Mouse (Mus musculus) erythroblast, adult 5-6 weeks (primary cell): ENCODE data around the gene Nrxn2. TPM values are rescaled to one million over a fixed set of nuclear protein-coding genes. Genes with fewer than 3 reads are reported as not detected.

ENCODE experiments used
- ATAC-seq: replicated peaks from 2 replicates; pipeline ENCODE4 v1.8.0; 2016; ENCODE audit warnings: moderate number of reproducible peaks, mild to moderate bottlenecking, moderate TSS enrichment, inconsistent platforms; ENCODE audit not compliant: poor library complexity, low FRiP score, severe bottlenecking
- total RNA-seq, 2 experiments: library from RNA; stranded (forward) in 1 of 2; stranded (reverse) in 1 of 2; fragments of 150-400 nt in 1 of 2; fragments of 200-764, 138-1000 nt in 1 of 2; gene quantifications; 2 replicates each; pipeline versions ENCODE4 v1.2.3 to v1.2.4; 2015 to 2017; ENCODE audit warnings: low replicate concordance in 2 of 2

Gene Nrxn2
- total RNA-seq, 2 experiments from 2014 or later: not detected

- no peak for ATAC-seq
Measured at GRCm38 (mm10) chr19:6485059-6485630, 66.6 kb downstream of the Nrxn2 start.

GRCm38 (mm10) chr19:6489030-6489429, 70.5 kb downstream of the Nrxn2 start:
- peak; percentile 52; the same call in 1 of the 2 replicates for ATAC-seq

- no peak for ATAC-seq
Measured at GRCm38 (mm10) chr19:6491538-6491937, 73.0 kb downstream of the Nrxn2 start.

- ATAC-seq: no peak
Measured at GRCm38 (mm10) chr19:6492124-6492523, 73.6 kb downstream of the Nrxn2 start.

GRCm38 (mm10) chr19:6493219-6493618, 74.7 kb downstream of the Nrxn2 start:
- no peak for ATAC-seq

- no peak for ATAC-seq
Measured at GRCm38 (mm10) chr19:6494032-6494431, 75.5 kb downstream of the Nrxn2 start.

GRCm38 (mm10) chr19:6494504-6495170, 76.1 kb downstream of the Nrxn2 start:
- no peak for ATAC-seq

GRCm38 (mm10) chr19:6495714-6496113, 77.2 kb downstream of the Nrxn2 start:
- ATAC-seq: no peak

GRCm38 (mm10) chr19:6496462-6497149, 78.1 kb downstream of the Nrxn2 start:
- ATAC-seq: no peak

- ATAC-seq: no peak
Measured at GRCm38 (mm10) chr19:6497150-6497801, 78.7 kb downstream of the Nrxn2 start.

- ATAC-seq: no peak
Measured at GRCm38 (mm10) chr19:6497803-6498202, 79.3 kb downstream of the Nrxn2 start.

GRCm38 (mm10) chr19:6498350-6499131, 80.0 kb downstream of the Nrxn2 start:
- no peak for ATAC-seq

GRCm38 (mm10) chr19:6499860-6500635, 81.5 kb downstream of the Nrxn2 start:
- no peak for ATAC-seq

GRCm38 (mm10) chr19:6500636-6501025, 82.1 kb downstream of the Nrxn2 start:
- ATAC-seq: no peak

- no peak for ATAC-seq
Measured at GRCm38 (mm10) chr19:6502035-6502541, 83.6 kb downstream of the Nrxn2 start.

- no peak for ATAC-seq
Measured at GRCm38 (mm10) chr19:6502543-6503319, 84.2 kb downstream of the Nrxn2 start.

- no peak for ATAC-seq
Measured at GRCm38 (mm10) chr19:6503926-6504655, 85.6 kb downstream of the Nrxn2 start.

GRCm38 (mm10) chr19:6504656-6505045, 86.1 kb downstream of the Nrxn2 start:
- no peak for ATAC-seq
